Mouse (Mus musculus) hindbrain, embryonic 14.5 days (tissue): Measurements from ENCODE around the gene Krtap5-3. TPM values are rescaled to one million over a fixed set of nuclear protein-coding genes. Genes with fewer than 3 reads are reported as not detected.
"Not testable (repeated sequence)": the region's sequence is repeated elsewhere in the genome, so short reads cannot be mapped to it uniquely, and the experiment has no call there.

Source experiments
- ATAC-seq: fragments of 200-750 bp; cut with Nextera tagmentation; 2 replicates; pipeline ENCODE4 v1.8.0; 2017; ENCODE audit warnings: moderate number of reproducible peaks, mild to moderate bottlenecking, moderate TSS enrichment, moderate library complexity; ENCODE audit not compliant: low FRiP score
- DNase-seq: peaks from one replicate; pipeline ENCODE4 v3.0.0-alpha.2; 2015; ENCODE audit warnings: low spot score
- H3K27ac ChIP-seq: fragments of 300-500 bp; sonication (generic); 2 replicates; pipeline ENCODE4 v1.5.1; 2014; ENCODE audit warnings: mild to moderate bottlenecking, moderate library complexity
- H3K27me3 ChIP-seq: fragments of 300-500 bp; sonication (generic); 2 replicates; pipeline ENCODE4 v1.6.1; 2014; ENCODE audit warnings: mild to moderate bottlenecking, low read length, mixed read lengths; ENCODE audit not compliant: control insufficient read depth, insufficient read depth
- H3K36me3 ChIP-seq: fragments of 300-500 bp; sonication (generic); replicated peaks from 2 replicates; pipeline ENCODE4 v1.6.1; 2014; ENCODE audit not compliant: control insufficient read depth, insufficient read depth
- H3K4me1 ChIP-seq: fragments of 300-500 bp; sonication (generic); replicated peaks from 2 replicates; pipeline ENCODE4 v1.6.1; 2014; ENCODE audit warnings: antibody characterized with exemption, low read length, mixed read lengths; ENCODE audit not compliant: control insufficient read depth, insufficient read depth
- H3K4me2 ChIP-seq: fragments of 300-500 bp; sonication (generic); replicated peaks from 2 replicates; pipeline ENCODE4 v1.6.1; 2014; ENCODE audit warnings: mild to moderate bottlenecking, moderate library complexity
- H3K4me3 ChIP-seq: fragments of 300-500 bp; sonication (generic); replicated peaks from 2 replicates; pipeline ENCODE4 v1.5.1; 2014; ENCODE audit warnings: mild to moderate bottlenecking, low read length
- H3K9ac ChIP-seq: fragments of 300-500 bp; sonication (generic); 2 replicates; pipeline ENCODE4 v1.6.1; 2014
- H3K9me3 ChIP-seq: fragments of 300-500 bp; sonication (generic); 2 replicates; pipeline ENCODE4 v1.6.1; 2016; ENCODE audit warnings: low read length; ENCODE audit not compliant: control insufficient read depth
- WGBS: fragments of 180-500 bp; shearing (Covaris S2); extraction: QIAGEN DNeasy Blood & Tissue Kit; methylation state at CpG from one replicate; pipeline ENCODE4 v1.1.7; 2014; 5-methylcytosine and 5-hydroxymethylcytosine counted together
- polyA plus RNA-seq: library from polyadenylated mRNA; unstranded; fragments of >200 nt; fragmentation: Nextera tagmentation; extraction: Ambion mirVana; gene quantifications from 2 replicates; pipeline ENCODE4 v1.2.1, GENCODE M21; 2014

Gene Krtap5-3
- polyA plus RNA-seq, 1 experiment from 2014 or later, result not detected

DNA sequence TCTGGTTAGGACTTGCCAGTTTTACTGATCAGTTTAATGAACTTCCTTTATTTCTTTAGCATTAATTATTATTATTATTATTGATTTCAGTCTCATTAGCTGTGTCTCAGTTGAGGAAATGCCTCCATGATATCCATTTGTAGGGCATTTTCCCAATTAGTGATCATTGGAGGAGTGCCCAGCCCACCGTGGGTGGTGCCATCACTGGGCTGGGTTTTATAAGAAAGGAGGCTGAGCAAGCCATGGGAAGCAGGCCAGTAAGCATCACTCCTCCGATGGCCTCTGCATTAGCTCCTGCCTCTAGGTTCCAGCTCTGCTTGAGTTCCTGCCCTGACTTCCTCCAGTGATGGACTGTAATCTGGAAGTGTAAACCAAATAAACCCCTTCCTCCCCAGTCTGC is 13.0 kb upstream of the Krtap5-3 start:
- DNase-seq (no peak), ATAC-seq (no peak)
- no peak overlapping the region for H3K27ac ChIP-seq
- no peak overlapping the region for H3K4me3 ChIP-seq
- no peaks in the 10 kb centered on the region for H3K9me3 ChIP-seq
- H3K4me1 ChIP-seq, result no peaks in the 10 kb centered on the region
- H3K36me3 ChIP-seq, result no peaks in the 10 kb centered on the region
- H3K27me3 ChIP-seq, result no peaks in the 10 kb centered on the region
- WGBS, result 68% methylated on average over 2 of the region's 2 CpGs
- H3K4me2 ChIP-seq, result no peak overlapping the region
- H3K9ac ChIP-seq, result no peak overlapping the region

- H3K27me3 ChIP-seq, result no peaks in the 10 kb centered on the region
- H3K9ac ChIP-seq, result no peak within 1 kb of the TSS
- no peak within 1 kb of the TSS for H3K27ac ChIP-seq
- H3K36me3 ChIP-seq, result no peaks in the 10 kb centered on the region
- DNase-seq (no peak), ATAC-seq (no peak)
- no peaks in the 10 kb centered on the region for H3K9me3 ChIP-seq
- no peak within 1 kb of the TSS for H3K4me3 ChIP-seq
- no peak within 1 kb of the TSS for H3K4me2 ChIP-seq
- no peaks in the 10 kb centered on the region for H3K4me1 ChIP-seq
- 41% methylated on average over 2 of the region's 2 CpGs for WGBS
Observed at GRCm38 (mm10) chr7:142190289-142190688, 10.9 kb upstream of the Krtap5-3 start, which contains the start of gene Gm10153. Gm10153 (minus strand) TSS chr7:142190389.

DNA sequence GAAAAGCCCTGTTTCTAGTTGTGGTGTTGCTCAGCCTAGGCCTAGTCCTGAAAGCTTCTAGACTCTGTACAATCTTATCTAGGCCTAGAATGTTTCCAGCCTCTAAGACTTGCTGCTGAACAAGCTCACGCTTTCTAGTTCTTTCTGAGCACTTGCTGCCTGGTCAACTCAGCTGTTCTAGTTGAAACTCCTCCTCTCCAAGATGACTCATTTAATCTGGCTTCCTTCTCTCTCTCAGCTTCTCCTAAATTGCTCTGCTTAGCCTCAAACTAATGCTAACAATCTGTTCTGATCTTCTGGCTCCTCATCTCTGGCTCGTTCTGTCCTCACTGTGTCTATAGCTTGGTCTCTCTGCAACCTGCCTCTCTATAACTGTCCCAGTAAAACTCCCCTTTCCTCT is 2.4 kb upstream of the Krtap5-3 start:
- H3K9ac ChIP-seq, result no peak overlapping the region

DNA sequence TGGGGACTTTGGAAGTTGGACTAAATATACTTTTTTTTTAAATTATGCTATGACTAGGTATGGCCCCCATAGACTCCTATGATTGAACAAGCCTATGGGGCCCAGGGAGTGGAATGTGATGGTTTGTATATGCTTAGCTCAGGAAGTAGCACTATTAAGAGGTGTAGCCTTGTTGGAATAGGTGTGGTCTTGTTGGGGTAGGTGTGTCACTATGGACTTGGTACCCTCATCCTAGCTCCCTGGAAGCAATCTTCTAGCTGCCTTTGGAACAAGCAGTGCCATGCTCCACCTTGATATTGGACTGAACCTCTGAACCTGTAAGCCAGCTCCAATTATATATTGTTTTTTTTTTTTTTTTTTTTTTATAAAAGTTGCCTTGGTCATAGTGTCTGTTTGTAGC is 4.3 kb downstream of the Krtap5-3 start:
- H3K27ac ChIP-seq, result no peak overlapping the region
- no peak overlapping the region for H3K4me3 ChIP-seq
- no peak for ATAC-seq
- no peaks in the 10 kb centered on the region for H3K9me3 ChIP-seq
- H3K9ac ChIP-seq, result no peak overlapping the region
- no peaks in the 10 kb centered on the region for H3K4me1 ChIP-seq
- no peaks in the 10 kb centered on the region for H3K27me3 ChIP-seq
- no peaks in the 10 kb centered on the region for H3K36me3 ChIP-seq
- no peak overlapping the region for H3K4me2 ChIP-seq
- no peak for DNase-seq

More for the DNA sequence above, 2.4 kb upstream of the Krtap5-3 start:
- Histone ChIP-seq H3K4me2 (no peak overlapping the region), H3K27me3 (no peaks in the 10 kb centered on the region), H3K4me1 (no peaks in the 10 kb centered on the region), H3K27ac (no peak overlapping the region), H3K36me3 (no peaks in the 10 kb centered on the region), H3K9me3 (no peaks in the 10 kb centered on the region), H3K4me3 (no peak overlapping the region)
- DNase-seq (no peak), ATAC-seq (no peak)
- WGBS, result 87% methylated on average over 2 of the region's 2 CpGs

- H3K27ac ChIP-seq, H3K4me2 ChIP-seq, H3K4me3 ChIP-seq, H3K9ac ChIP-seq, H3K4me1 ChIP-seq, H3K27me3 ChIP-seq, H3K36me3 ChIP-seq, DNase-seq, H3K9me3 ChIP-seq, ATAC-seq: not testable (repeated sequence)
- 76% methylated on average over 5 of the region's 5 CpGs for WGBS
Observed at GRCm38 (mm10) chr7:142206891-142207290, 5.7 kb downstream of the Krtap5-3 start.

DNA sequence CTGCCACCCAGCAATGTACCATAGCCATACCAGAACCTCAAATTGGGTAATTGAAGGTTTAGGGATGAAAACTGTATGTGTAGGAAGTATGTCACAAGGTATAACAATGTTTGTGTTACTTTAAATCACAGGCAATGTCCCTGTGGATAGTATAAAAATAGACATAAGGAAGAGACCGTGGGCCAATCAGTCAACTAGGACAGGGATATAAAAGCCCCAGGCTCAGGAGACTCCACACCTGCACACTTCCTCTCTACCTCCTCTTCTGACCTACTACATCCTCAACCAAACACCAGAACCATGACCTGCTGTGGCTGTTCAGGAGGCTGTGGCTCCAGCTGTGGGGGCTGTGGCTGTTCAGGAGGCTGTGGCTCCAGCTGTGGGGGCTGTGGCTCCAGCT is 10.4 kb downstream of the Krtap5-3 start, which contains the start of gene Gm7579:
TSS of gene Gm7579 (plus strand) at position 301 of the 400 bp plus-strand sequence.
- DNase-seq, result no peak
- WGBS, result 80% methylated on average over 1 of the region's 1 CpGs

DNA sequence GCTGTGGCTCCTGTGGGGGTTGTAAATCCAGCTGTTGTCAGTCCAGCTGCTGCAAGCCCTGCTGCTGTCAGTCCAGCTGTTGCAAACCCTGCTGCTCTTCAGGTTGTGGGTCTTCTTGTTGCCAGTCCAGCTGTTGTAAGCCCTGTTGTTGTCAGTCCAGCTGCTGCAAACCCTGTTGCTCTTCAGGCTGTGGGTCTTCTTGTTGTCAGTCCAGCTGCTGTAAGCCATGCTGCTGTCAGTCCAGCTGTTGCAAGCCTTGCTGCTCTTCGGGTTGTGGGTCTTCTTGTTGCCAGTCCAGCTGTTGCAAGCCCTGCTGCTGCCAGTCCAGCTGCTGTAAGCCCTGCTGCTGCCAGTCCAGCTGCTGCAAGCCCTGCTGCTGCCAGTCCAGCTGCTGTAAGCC is 11.0 kb downstream of the Krtap5-3 start:
- H3K9me3 ChIP-seq, H3K36me3 ChIP-seq, H3K4me1 ChIP-seq, H3K27me3 ChIP-seq, DNase-seq, H3K27ac ChIP-seq, H3K4me2 ChIP-seq, H3K9ac ChIP-seq, ATAC-seq, H3K4me3 ChIP-seq: not testable (repeated sequence)
- 41% methylated on average over 1 of the region's 1 CpGs for WGBS

More for the DNA sequence above, 10.4 kb downstream of the Krtap5-3 start, which contains the start of gene Gm7579:
- Histone ChIP-seq H3K4me2 (no peak within 1 kb of the TSS), H3K27ac (no peak within 1 kb of the TSS), H3K4me1 (no peaks in the 10 kb centered on the region), H3K4me3 (no peak within 1 kb of the TSS), H3K36me3 (no peaks in the 10 kb centered on the region), H3K9ac (no peak within 1 kb of the TSS), H3K9me3 (no peaks in the 10 kb centered on the region), H3K27me3 (no peaks in the 10 kb centered on the region)
- ATAC-seq, result no peak

GRCm38 (mm10) chr7:142224518-142224917 is 23.4 kb downstream of the Krtap5-3 start:
- no peaks in the 10 kb centered on the region for H3K4me1 ChIP-seq
- H3K27me3 ChIP-seq, result no peaks in the 10 kb centered on the region
- 55% methylated on average over 2 of the region's 2 CpGs for WGBS
- H3K4me2 ChIP-seq, result no peak overlapping the region
- no peak overlapping the region for H3K4me3 ChIP-seq
- H3K9ac ChIP-seq, result no peak overlapping the region
- no peaks in the 10 kb centered on the region for H3K36me3 ChIP-seq
- H3K27ac ChIP-seq, result no peak overlapping the region
- no peaks in the 10 kb centered on the region for H3K9me3 ChIP-seq
- ATAC-seq (no peak), DNase-seq (no peak)

DNA sequence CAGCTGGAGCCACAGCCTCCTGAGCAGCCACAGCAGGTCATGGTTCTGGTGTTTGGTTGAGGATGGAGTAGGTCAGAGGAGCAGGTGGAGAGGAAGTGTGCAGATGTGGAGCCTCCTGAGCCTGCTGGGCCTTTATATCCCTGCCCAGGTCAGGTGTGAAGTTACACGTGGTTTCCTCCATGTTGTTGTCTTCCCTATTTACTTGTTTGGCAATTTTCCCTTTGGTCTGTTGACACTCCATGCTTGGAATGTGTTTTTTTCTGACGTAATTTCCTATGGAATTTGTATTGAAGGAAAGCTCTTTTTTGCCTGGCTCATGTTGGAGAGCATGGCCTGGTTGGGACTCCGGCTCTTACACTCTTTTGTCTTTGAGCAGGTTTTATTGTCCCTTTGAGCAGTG is 28.7 kb downstream of the Krtap5-3 start, which contains the start of gene Krtap5-5:
TSS of gene Krtap5-5 (minus strand) at position 101 of the 400 bp plus-strand sequence.
- H3K27me3 ChIP-seq, H3K4me1 ChIP-seq, H3K36me3 ChIP-seq, H3K4me3 ChIP-seq, ATAC-seq, H3K27ac ChIP-seq, H3K4me2 ChIP-seq, DNase-seq, H3K9me3 ChIP-seq, H3K9ac ChIP-seq: not testable (repeated sequence)
- 59% methylated on average over 3 of the region's 3 CpGs for WGBS

GRCm38 (mm10) chr7:142231540-142231939 is 30.4 kb downstream of the Krtap5-3 start:
- no peaks in the 10 kb centered on the region for H3K36me3 ChIP-seq
- ATAC-seq (no peak), DNase-seq (no peak)
- H3K4me1 ChIP-seq, result no peaks in the 10 kb centered on the region
- H3K9me3 ChIP-seq, result 0 out of 2 replicates have a peak, but pooled peaks cover 6% of the 10 kb centered on the region
- no peak overlapping the region for H3K27ac ChIP-seq
- no peak overlapping the region for H3K9ac ChIP-seq
- 40% methylated on average over 1 of the region's 1 CpGs for WGBS
- H3K27me3 ChIP-seq, result no peaks in the 10 kb centered on the region
- H3K4me2 ChIP-seq, result no peak overlapping the region
- H3K4me3 ChIP-seq, result no peak overlapping the region
